Mouse (Mus musculus) liver, adult 2 months (tissue): Measurements from ENCODE around the gene Bbs9. TPM values are rescaled to one million over a fixed set of nuclear protein-coding genes. Genes with fewer than 3 reads are reported as not detected.

Source experiments
- DNase-seq: peaks from one replicate; pipeline ENCODE4 v3.0.0-alpha.2; 2011; ENCODE audit warnings: low read depth, low spot score; ENCODE audit errors: extremely low read depth
- H3K27ac ChIP-seq: fragments of 200-500 bp; replicated peaks from 2 replicates; pipeline ENCODE4 v1.5.1; 2012; ENCODE audit warnings: low read depth, mild to moderate bottlenecking, control low read depth, inconsistent platforms, low read length; ENCODE audit not compliant: insufficient read depth
- H3K27me3 ChIP-seq: fragments of 200-500 bp; 2 replicates; pipeline ENCODE4 v1.6.1; 2012; ENCODE audit warnings: mild to moderate bottlenecking, moderate library complexity, low read length, inconsistent platforms; ENCODE audit not compliant: control insufficient read depth, insufficient read depth
- H3K36me3 ChIP-seq: fragments of 200-500 bp; 2 replicates; pipeline ENCODE4 v1.6.1; 2012; ENCODE audit warnings: low read length, inconsistent platforms; ENCODE audit not compliant: control insufficient read depth, insufficient read depth
- H3K4me1 ChIP-seq: fragments of 200-500 bp; 2 replicates; pipeline ENCODE4 v1.6.1; 2011; ENCODE audit warnings: low read length; ENCODE audit not compliant: control insufficient read depth, insufficient read depth
- H3K4me3 ChIP-seq: fragments of 200-500 bp; 2 replicates; pipeline ENCODE4 v1.5.1; 2011; ENCODE audit warnings: low read depth, mild to moderate bottlenecking, control low read depth, low read length, moderate library complexity; ENCODE audit not compliant: insufficient read depth
- H3K79me2 ChIP-seq: fragments of 200-500 bp; 2 replicates; pipeline ENCODE4 v1.6.1; 2012; ENCODE audit warnings: inconsistent platforms, mild to moderate bottlenecking, low read length, moderate library complexity; ENCODE audit not compliant: control insufficient read depth, insufficient read depth
- H3K9ac ChIP-seq: fragments of 200-500 bp; 2 replicates; pipeline ENCODE4 v1.6.1; 2012; ENCODE audit warnings: low read depth, mild to moderate bottlenecking, control low read depth, inconsistent platforms, low read length
- CTCF ChIP-seq: fragments of 200-500 bp; IDR thresholded peaks from 2 replicates; pipeline ENCODE4 v1.5.1; 2011; ENCODE audit warnings: low read depth, low read length, control low read depth
- POLR2A ChIP-seq: fragments of 200-500 bp; IDR thresholded peaks from 2 replicates; pipeline ENCODE4 v1.6.1; 2011; ENCODE audit warnings: low read length, control low read depth; ENCODE audit not compliant: insufficient read depth; ENCODE audit errors: extremely low read depth
- WGBS: fragments of 180-500 bp; shearing (Covaris S2); methylation state at CpG from one replicate; pipeline ENCODE4 v1.1.7; 2018; 5-methylcytosine and 5-hydroxymethylcytosine counted together
- polyA plus RNA-seq: library from polyadenylated mRNA; depleted of rRNA; stranded (reverse); fragments of >200 nt; gene quantifications from 2 replicates; pipeline ENCODE4 v1.2.3, GENCODE M21; 2012
- total RNA-seq: library from RNA; depleted of rRNA; stranded (reverse); fragments of >200 nt; gene quantifications from 2 replicates; pipeline ENCODE4 v1.2.3, GENCODE M21; 2014

The Bbs9 gene
- total and polyA plus RNA-seq, 2 experiments: 3.3 to 8.0 TPM

- Histone ChIP-seq H3K27me3 (no peaks in the 10 kb centered on the region), H3K4me3 (no peak overlapping the region), H3K9ac (no peak overlapping the region), H3K36me3 (no peaks in the 10 kb centered on the region), H3K27ac (no peak overlapping the region), H3K4me1 (no peaks in the 10 kb centered on the region), H3K79me2 (no peaks in the 10 kb centered on the region)
- no peak for DNase-seq
- TF ChIP-seq CTCF: no peak
- 95% methylated on average over 1 of the region's 1 CpGs for WGBS
Measured at GRCm38 (mm10) chr9:22805981-22806380, 330.5 kb downstream of the Bbs9 start.

- Histone ChIP-seq H3K27me3 (no peaks in the 10 kb centered on the region), H3K4me3 (no peak overlapping the region), H3K79me2 (no peaks in the 10 kb centered on the region), H3K9ac (no peak overlapping the region), H3K27ac (no peak overlapping the region), H3K36me3 (no peaks in the 10 kb centered on the region), H3K4me1 (no peaks in the 10 kb centered on the region)
- TF ChIP-seq CTCF: no peak
- TF ChIP-seq POLR2A: no peak
- WGBS: 44% methylated on average over 5 of the region's 5 CpGs
- no peak for DNase-seq
Measured at GRCm38 (mm10) chr9:22806494-22806893, 331.0 kb downstream of the Bbs9 start.

DNA sequence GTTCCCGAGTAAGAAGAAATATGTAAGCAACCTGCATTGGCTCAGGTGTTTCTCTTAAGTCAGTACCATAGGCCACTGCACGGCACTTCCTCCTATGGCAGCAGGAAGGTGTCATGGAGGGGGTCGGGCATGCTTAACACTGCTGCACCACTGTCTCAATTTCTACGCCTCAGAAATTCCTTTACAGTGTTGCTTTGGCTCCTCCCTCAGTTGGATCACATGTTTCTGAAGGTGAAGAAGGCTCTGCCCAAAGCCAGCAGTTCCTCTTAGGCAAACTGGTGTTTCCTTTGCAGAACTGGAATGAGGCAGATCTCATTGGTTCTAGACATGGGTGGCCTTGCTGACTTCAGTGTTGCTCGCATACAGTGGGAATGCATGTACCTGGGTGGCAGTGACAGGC lies 332.2 kb downstream of the Bbs9 start:
- no peak for TF ChIP-seq CTCF
- TF ChIP-seq POLR2A: no peak
- 90% methylated on average over 5 of the region's 5 CpGs for WGBS
- no peak for DNase-seq
- Histone ChIP-seq H3K79me2 (no peaks in the 10 kb centered on the region), H3K27me3 (no peaks in the 10 kb centered on the region), H3K27ac (no peak overlapping the region), H3K9ac (no peak overlapping the region), H3K4me3 (no peak overlapping the region), H3K4me1 (no peaks in the 10 kb centered on the region), H3K36me3 (no peaks in the 10 kb centered on the region)

- no peak overlapping the region for H3K9ac ChIP-seq
- DNase-seq: no peak
- TF ChIP-seq POLR2A (no peak), CTCF (no peak)
- no peak overlapping the region for H3K27ac ChIP-seq
- WGBS: 92% methylated on average over 4 of the region's 4 CpGs
- H3K79me2 ChIP-seq: no peaks in the 10 kb centered on the region
- H3K27me3 ChIP-seq: no peaks in the 10 kb centered on the region
- H3K36me3 ChIP-seq: no peaks in the 10 kb centered on the region
- H3K4me3 ChIP-seq: no peak overlapping the region
- no peaks in the 10 kb centered on the region for H3K4me1 ChIP-seq
Measured at GRCm38 (mm10) chr9:22809621-22810126, 334.2 kb downstream of the Bbs9 start.

GRCm38 (mm10) chr9:22810454-22810853 lies 334.9 kb downstream of the Bbs9 start:
- Histone ChIP-seq H3K4me3 (no peak overlapping the region), H3K79me2 (no peaks in the 10 kb centered on the region), H3K27me3 (no peaks in the 10 kb centered on the region), H3K9ac (no peak overlapping the region), H3K36me3 (no peaks in the 10 kb centered on the region), H3K27ac (no peak overlapping the region), H3K4me1 (no peaks in the 10 kb centered on the region)
- 87% methylated on average over 8 of the region's 8 CpGs for WGBS
- TF ChIP-seq CTCF (no peak), POLR2A (no peak)
- DNase-seq: no peak

- H3K27ac ChIP-seq: no peak overlapping the region
- DNase-seq: no peak
- H3K79me2 ChIP-seq: no peaks in the 10 kb centered on the region
- TF ChIP-seq POLR2A (no peak), CTCF (no peak)
- 88% methylated on average over 2 of the region's 2 CpGs for WGBS
- no peak overlapping the region for H3K4me3 ChIP-seq
- no peaks in the 10 kb centered on the region for H3K36me3 ChIP-seq
- no peak overlapping the region for H3K9ac ChIP-seq
- H3K4me1 ChIP-seq: no peaks in the 10 kb centered on the region
- H3K27me3 ChIP-seq: no peaks in the 10 kb centered on the region
Measured at GRCm38 (mm10) chr9:22811931-22812330, 336.4 kb downstream of the Bbs9 start.
